Mouse (Mus musculus) thymus, adult 2 months (tissue): ENCODE measurements at regions not wholly inside any gene's neighbourhood (a gene's known extent, or its start where the extent isn't known, plus 50 kb on each side); places are given as distances from the start of the nearest gene placed in this dataset.

Experiments used
- DNase-seq: peaks from one replicate; pipeline ENCODE4 v3.0.0; 2021
- H3K27ac ChIP-seq: fragments of 200-500 bp; 2 replicates; pipeline ENCODE4 v1.5.1; 2012; ENCODE audit warnings: low read length, control low read depth; ENCODE audit not compliant: control insufficient read depth, insufficient read depth
- H3K27me3 ChIP-seq: fragments of 200-500 bp; 2 replicates; pipeline ENCODE4 v1.6.1; 2012; ENCODE audit warnings: mild to moderate bottlenecking, low read length, moderate library complexity, mixed read lengths; ENCODE audit not compliant: control insufficient read depth, insufficient read depth
- H3K36me3 ChIP-seq: fragments of 200-500 bp; 2 replicates; pipeline ENCODE4 v1.6.1; 2012; ENCODE audit warnings: mild to moderate bottlenecking, low read length, moderate library complexity; ENCODE audit not compliant: control insufficient read depth, insufficient read depth
- H3K4me1 ChIP-seq: fragments of 200-500 bp; replicated peaks from 2 replicates; pipeline ENCODE4 v1.6.1; 2012; ENCODE audit warnings: low read length; ENCODE audit not compliant: control insufficient read depth, insufficient read depth
- H3K4me3 ChIP-seq: fragments of 200-500 bp; 2 replicates; pipeline ENCODE4 v1.5.1; 2012; ENCODE audit warnings: mild to moderate bottlenecking, low read length, control low read depth, moderate library complexity; ENCODE audit not compliant: control insufficient read depth, insufficient read depth
- CTCF ChIP-seq: fragments of 200-500 bp; IDR thresholded peaks from 2 replicates; pipeline ENCODE4 v1.5.1; 2012; ENCODE audit warnings: mild to moderate bottlenecking, control low read depth, low read length, moderate library complexity, borderline replicate concordance; ENCODE audit not compliant: control insufficient read depth, poor library complexity, insufficient read depth; ENCODE audit errors: extremely low read depth
- POLR2A ChIP-seq: fragments of 200-500 bp; IDR thresholded peaks from 2 replicates; pipeline ENCODE4 v1.6.1; 2012; ENCODE audit warnings: mild to moderate bottlenecking, low read length, control low read depth, moderate library complexity; ENCODE audit not compliant: control insufficient read depth, poor library complexity, insufficient read depth; ENCODE audit errors: extremely low read depth
- WGBS: fragments of 180-500 bp; shearing (Covaris S2); methylation state at CpG from one replicate; pipeline ENCODE4 v1.1.7; 2018; 5-methylcytosine and 5-hydroxymethylcytosine counted together

DNA sequence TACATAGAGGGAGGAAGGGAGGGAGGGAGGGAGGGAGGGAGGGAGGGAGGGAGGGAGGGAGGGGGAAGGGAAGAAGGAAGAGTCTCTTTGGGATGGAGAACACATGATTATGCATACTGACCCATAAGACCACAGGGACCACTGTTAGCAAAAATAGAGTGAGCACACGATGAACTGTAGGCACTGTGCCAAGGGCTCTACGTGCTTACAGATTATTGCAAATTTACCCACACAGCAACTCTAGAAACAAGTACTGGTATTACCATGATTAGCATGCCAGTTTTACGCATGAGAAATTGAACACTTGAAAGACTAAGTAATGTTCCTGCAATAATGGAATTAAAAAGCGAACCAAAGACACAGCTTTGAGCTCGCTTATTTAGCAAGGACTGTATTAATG is 117.7 kb upstream of the Slc44a1 start:
- Histone ChIP-seq H3K4me1 (0 out of 2 replicates have a peak, but pooled peaks cover 2% of the 10 kb centered on the region), H3K27me3 (no peaks in the 10 kb centered on the region), H3K27ac (no peak overlapping the region), H3K4me3 (no peak overlapping the region), H3K36me3 (no peaks in the 10 kb centered on the region)
- no peak for DNase-seq
- WGBS, result 83% methylated on average over 5 of the region's 5 CpGs
- TF ChIP-seq CTCF (no peak), POLR2A (no peak)

DNA sequence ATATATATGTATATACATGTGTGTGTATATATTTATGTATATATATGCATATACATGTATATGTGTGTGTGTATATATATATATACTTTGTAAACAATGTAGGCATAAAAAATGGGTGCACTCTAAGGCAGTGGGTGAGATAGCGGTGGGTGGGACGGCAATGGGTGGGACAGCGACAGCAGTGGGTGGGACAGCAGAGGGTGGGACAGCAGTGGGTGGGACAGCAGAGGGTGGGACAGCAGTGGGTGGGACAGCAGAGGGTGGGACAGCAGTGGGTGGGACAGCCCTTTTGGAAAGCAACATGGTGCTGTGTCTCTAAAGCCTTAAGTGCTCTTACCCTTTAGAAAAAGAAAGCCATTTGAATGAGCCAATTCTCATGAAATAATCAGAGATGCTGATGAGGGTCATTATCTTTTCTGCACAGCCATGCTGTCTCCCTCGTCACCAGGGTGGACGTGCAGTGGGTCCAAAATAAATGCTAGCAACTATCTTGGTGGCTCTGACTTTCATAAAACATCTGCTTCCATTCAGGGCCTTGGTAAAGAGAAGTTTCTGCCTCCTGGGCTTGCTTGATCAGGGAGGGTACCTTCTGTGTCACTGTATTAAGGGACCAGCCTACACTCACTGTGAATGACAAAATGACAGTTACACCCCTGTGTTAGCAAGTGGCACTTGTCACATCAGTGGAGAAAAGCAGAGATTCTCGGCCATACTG is 119.3 kb upstream of the Slc44a1 start:
- Histone ChIP-seq H3K4me1 (peaks cover 7% of the 10 kb centered on the region), H3K36me3 (no peaks in the 10 kb centered on the region), H3K4me3 (no peak overlapping the region), H3K27ac (no peak overlapping the region), H3K27me3 (no peaks in the 10 kb centered on the region)
- TF ChIP-seq CTCF (no peak), POLR2A (no peak)
- DNase-seq, result no peak
- 99% methylated on average over 6 of the region's 6 CpGs for WGBS

DNA sequence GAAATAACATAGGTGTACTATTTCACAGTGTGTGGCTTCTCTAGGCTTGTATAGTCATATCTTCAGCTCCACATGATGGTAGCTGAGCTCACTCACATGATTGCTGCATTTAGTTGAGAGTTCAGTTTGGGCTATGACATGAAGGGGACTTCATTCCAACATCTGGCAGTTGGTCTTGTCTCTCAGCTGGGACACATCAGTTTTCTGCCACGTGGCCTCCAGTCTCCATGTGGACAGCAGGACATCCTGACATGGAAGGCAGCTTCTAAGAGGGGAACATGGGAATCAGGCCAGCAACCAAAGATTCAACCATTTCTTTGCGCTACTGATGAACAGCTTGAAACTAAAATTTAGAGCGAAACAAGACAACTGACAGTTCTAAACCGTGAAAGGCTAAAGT is 121.2 kb upstream of the Slc44a1 start:
- TF ChIP-seq CTCF (no peak), POLR2A (no peak)
- H3K36me3 ChIP-seq, result no peaks in the 10 kb centered on the region
- H3K4me3 ChIP-seq, result no peak overlapping the region
- no peak for DNase-seq
- no peak overlapping the region for H3K27ac ChIP-seq
- H3K4me1 ChIP-seq, result peaks cover 12% of the 10 kb centered on the region
- H3K27me3 ChIP-seq, result no peaks in the 10 kb centered on the region
- WGBS, result 96% methylated on average over 4 of the region's 4 CpGs

DNA sequence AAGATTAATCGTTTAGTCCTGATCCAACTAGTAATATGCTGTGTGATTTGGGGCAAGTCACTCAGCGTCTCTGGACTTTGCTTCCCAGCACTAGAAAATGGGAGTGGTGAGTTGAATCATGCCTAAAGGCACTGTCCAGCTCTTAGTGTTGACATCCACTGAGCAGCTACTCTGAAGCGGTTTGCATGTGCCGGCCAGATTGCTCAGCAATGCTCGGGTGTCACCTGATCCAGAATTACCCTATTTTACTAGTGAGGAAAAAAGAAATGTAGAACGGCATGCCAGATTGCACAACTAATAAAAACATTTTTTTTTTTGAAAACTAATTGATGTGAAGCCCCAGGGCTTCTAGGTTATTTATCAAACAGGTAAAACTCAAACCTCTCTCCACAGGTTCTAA is 122.0 kb upstream of the Slc44a1 start:
- Histone ChIP-seq H3K36me3 (no peaks in the 10 kb centered on the region), H3K4me1 (peaks cover 10% of the 10 kb centered on the region), H3K4me3 (no peak overlapping the region), H3K27ac (no peak overlapping the region), H3K27me3 (no peaks in the 10 kb centered on the region)
- WGBS, result 95% methylated on average over 6 of the region's 6 CpGs
- TF ChIP-seq CTCF (no peak), POLR2A (no peak)
- DNase-seq, result no peak

DNA sequence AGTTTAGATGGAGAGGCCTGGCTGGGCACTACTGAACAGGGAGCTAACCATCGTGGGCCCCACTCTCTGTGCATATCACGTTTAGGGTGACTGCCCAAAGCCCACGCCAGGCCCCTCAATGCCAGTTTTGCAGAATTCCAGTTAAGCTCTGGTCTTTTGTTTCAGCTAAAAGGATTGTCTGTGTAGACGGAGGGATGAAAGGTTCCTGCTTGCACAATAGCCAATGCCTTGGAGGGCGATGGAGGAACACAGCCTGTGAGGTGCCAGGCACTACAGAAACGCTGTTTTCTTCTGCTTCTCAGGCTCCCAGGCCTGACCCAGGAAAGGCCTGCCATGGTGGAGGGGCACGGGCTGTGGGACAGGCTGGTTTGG is 122.8 kb upstream of the Slc44a1 start:
- H3K27ac ChIP-seq, result no peak overlapping the region
- no peaks in the 10 kb centered on the region for H3K27me3 ChIP-seq
- H3K36me3 ChIP-seq, result no peaks in the 10 kb centered on the region
- no peak for TF ChIP-seq CTCF
- no peak for TF ChIP-seq POLR2A
- no peak overlapping the region for H3K4me3 ChIP-seq
- H3K4me1 ChIP-seq, result peaks cover 10% of the 10 kb centered on the region
- 93% methylated on average over 7 of the region's 7 CpGs for WGBS
- DNase-seq, result no peak

DNA sequence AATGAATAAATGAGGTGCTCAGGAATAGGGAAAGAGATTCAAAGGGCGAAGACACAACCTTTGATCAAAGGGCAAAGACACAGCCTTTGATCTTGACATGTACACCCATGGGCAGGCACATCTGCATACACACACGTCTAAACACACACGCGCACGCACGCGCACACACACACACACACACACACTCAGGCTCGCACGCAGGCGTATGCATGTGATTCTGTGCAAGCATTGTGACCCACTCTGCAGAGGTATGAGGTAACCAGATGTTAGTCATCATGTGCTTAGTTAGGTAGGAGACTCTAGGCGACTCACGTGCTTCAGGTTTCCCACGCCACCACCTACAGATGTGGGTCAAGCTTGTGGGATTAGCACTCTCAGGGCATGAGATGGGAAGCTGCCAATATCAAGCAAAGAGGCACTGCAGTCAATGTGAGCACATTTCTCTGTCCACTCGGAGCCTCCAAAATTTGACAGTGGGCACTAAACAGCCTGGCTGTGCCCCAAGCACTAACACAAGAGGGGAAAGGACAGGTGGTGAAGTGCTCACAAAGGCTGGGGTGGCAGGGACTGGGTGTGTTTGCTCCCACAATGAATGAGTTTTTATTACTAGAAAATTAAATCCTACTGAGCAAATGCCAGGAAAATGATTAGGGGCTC is 123.3 kb upstream of the Slc44a1 start:
- 81% methylated on average over 14 of the region's 14 CpGs for WGBS
- TF ChIP-seq CTCF, result no peak
- TF ChIP-seq POLR2A, result no peak
- H3K4me1 ChIP-seq, result peaks cover 10% of the 10 kb centered on the region
- no peaks in the 10 kb centered on the region for H3K27me3 ChIP-seq
- DNase-seq, result no peak
- H3K4me3 ChIP-seq, result no peak overlapping the region
- no peaks in the 10 kb centered on the region for H3K36me3 ChIP-seq
- H3K27ac ChIP-seq, result no peak overlapping the region
